10 mouse cellular contexts compared by ENCODE assay signal in genomic region chr1:152164843-152165489, GRCm38 (mm10).
DNase-seq lines count a peak whose midpoint lies in the region; ATAC-seq and TF ChIP-seq lines count a peak whose summit lies in the region.
"Had no signal": no experiment of that assay in that cellular context is flagged by ENCODE, and none has a peak within 500 bp of the region (broad histone marks: within the 10 kb centered on the region; RNA-seq: fewer than 3 reads in every experiment).

No protein-coding gene starts in this region.

- ATAC-seq in cerebellum, adult (ENCODE audit: insufficient number of reproducible peaks, low FRiP score, low TSS enrichment) = no peak
- no peak for ATAC-seq in lung, embryonic 14.5 days (ENCODE audit: insufficient read depth)
- ATAC-seq in hindbrain, postnatal 0 days = peak; percentile 63
- ATAC-seq: Patski had no signal

- peak; percentile 58 for DNase-seq in cerebellum, adult 11-12 months
- no peak for DNase-seq in lung, embryonic 14.5 days
- no peak for DNase-seq in lung, adult 2 months
- DNase-seq in hindbrain, postnatal 0 days (ENCODE audit: low spot score) = peak; percentile 87
- peak; percentile 43 for DNase-seq in retina, embryonic 14.5 days (ENCODE audit: low spot score)
- DNase-seq in right cerebral cortex, postnatal 4 days = no peak
- no peak for DNase-seq in thymus, adult 2 months
- DNase-seq: kidney, adult 8-10 months had no signal

- no peak for TF ChIP-seq CTCF in lung, embryonic 14.5 days (IDR thresholded peaks at IDR 0.05; ENCODE audit: low read depth)
- no peak for TF ChIP-seq CTCF in lung, adult 2 months (IDR thresholded peaks at IDR 0.05; ENCODE audit: insufficient read depth, low read length)
- no peak for TF ChIP-seq CTCF in hindbrain, postnatal 0 days (IDR thresholded peaks at IDR 0.05; ENCODE audit: low read depth)
- no peak for TF ChIP-seq CTCF in thymus, adult 2 months (IDR thresholded peaks at IDR 0.05; ENCODE audit: borderline replicate concordance, control insufficient read depth, extremely low read depth, insufficient read depth, low read length, poor library complexity)

- 46% methylated on average over 12 of the region's 12 CpGs for WGBS in lung, embryonic 14.5 days
- WGBS in lung, adult 2 months = 57% methylated on average over 12 of the region's 12 CpGs
- WGBS in hindbrain, postnatal 0 days = 25% methylated on average over 12 of the region's 12 CpGs
- WGBS in thymus, adult 2 months = 86% methylated on average over 12 of the region's 12 CpGs

- no peaks in the 10 kb centered on the region for H3K27me3 ChIP-seq in lung, embryonic 14.5 days (ENCODE audit: insufficient read depth, low read length)
- H3K27me3 ChIP-seq in hindbrain, postnatal 0 days (ENCODE audit: insufficient read depth, low read length) = no peaks in the 10 kb centered on the region
- H3K27me3 ChIP-seq in thymus, adult 2 months (ENCODE audit: control insufficient read depth, insufficient read depth, low read length) = no peaks in the 10 kb centered on the region
- H3K27me3 ChIP-seq: Patski had no signal

- 0 out of 2 replicates have a peak, but pooled peaks cover 4% of the 10 kb centered on the region for H3K4me1 ChIP-seq in lung, embryonic 14.5 days (ENCODE audit: insufficient read depth)
- no peaks in the 10 kb centered on the region for H3K4me1 ChIP-seq in lung, adult 2 months (ENCODE audit: control insufficient read depth, insufficient read depth, low read length)
- 0 out of 2 replicates have a peak, but pooled peaks cover 7% of the 10 kb centered on the region for H3K4me1 ChIP-seq in hindbrain, postnatal 0 days (ENCODE audit: insufficient read depth, low read length)
- H3K4me1 ChIP-seq in thymus, adult 2 months (replicated peaks; ENCODE audit: control insufficient read depth, insufficient read depth, low read length) = no peaks in the 10 kb centered on the region

- H3K9ac ChIP-seq in lung, embryonic 14.5 days = no peak overlapping the region
- no peak overlapping the region for H3K9ac ChIP-seq in hindbrain, postnatal 0 days (replicated peaks; ENCODE audit: low read length)

- H3K36me3 ChIP-seq in lung, embryonic 14.5 days (ENCODE audit: insufficient read depth) = no peaks in the 10 kb centered on the region
- H3K36me3 ChIP-seq in hindbrain, postnatal 0 days (ENCODE audit: insufficient read depth, low read length) = no peaks in the 10 kb centered on the region
- no peaks in the 10 kb centered on the region for H3K36me3 ChIP-seq in thymus, adult 2 months (ENCODE audit: control insufficient read depth, insufficient read depth, low read length)

- H3K27ac ChIP-seq in lung, embryonic 14.5 days (ENCODE audit: low read depth) = 0 out of 2 replicates have a peak overlapping the region, but pooled peaks have one; percentile 4
- H3K27ac ChIP-seq in hindbrain, postnatal 0 days = peak overlapping the region; percentile 74
- no peak overlapping the region for H3K27ac ChIP-seq in thymus, adult 2 months (ENCODE audit: control insufficient read depth, insufficient read depth, low read length)

- H3K4me2 ChIP-seq in lung, embryonic 14.5 days = no peak overlapping the region
- peak overlapping the region; percentile 6; the same call in 1 of the 2 replicates for H3K4me2 ChIP-seq in hindbrain, postnatal 0 days (ENCODE audit: low read depth, low read length)

- H3K4me3 ChIP-seq in lung, embryonic 14.5 days (ENCODE audit: low read depth, low read length) = no peak overlapping the region
- H3K4me3 ChIP-seq in lung, adult 2 months (replicated peaks; ENCODE audit: extremely low read depth, low read depth, low read length) = no peak overlapping the region
- H3K4me3 ChIP-seq in hindbrain, postnatal 0 days (ENCODE audit: low read length) = no peak overlapping the region
- H3K4me3 ChIP-seq in thymus, adult 2 months (ENCODE audit: control insufficient read depth, insufficient read depth, low read length) = no peak overlapping the region

- H3K9me3 ChIP-seq in lung, embryonic 14.5 days (ENCODE audit: low read depth, low read length) = no peaks in the 10 kb centered on the region
- no peaks in the 10 kb centered on the region for H3K9me3 ChIP-seq in hindbrain, postnatal 0 days (ENCODE audit: low read length)

- TF ChIP-seq POLR2A in lung, adult 2 months (IDR thresholded peaks at IDR 0.05; ENCODE audit: borderline replicate concordance, extremely low read depth, low read depth, low read length) = no peak
- no peak for TF ChIP-seq POLR2A in thymus, adult 2 months (IDR thresholded peaks at IDR 0.05; ENCODE audit: control insufficient read depth, extremely low read depth, insufficient read depth, low read length, poor library complexity)

Comparison
In these comparisons a context has a peak if more than half of its experiments do, and no peak if none do; other contexts are left out.
1. DNase-seq: peak in cerebellum, adult 11-12 months (single experiment), hindbrain, postnatal 0 days (single experiment) and retina, embryonic 14.5 days (single experiment); none in lung, embryonic 14.5 days (single experiment), lung, adult 2 months (single experiment), right cerebral cortex, postnatal 4 days (single experiment) and thymus, adult 2 months (single experiment).